Mouse (Mus musculus) heart, embryonic 13.5 days (tissue): ENCODE results near the gene Nxf1. TPM values are rescaled to one million over a fixed set of nuclear protein-coding genes. Genes with fewer than 3 reads are reported as not detected.

Experiments
- ATAC-seq: fragments of 200-750 bp; cut with Nextera tagmentation; 2 replicates; pipeline ENCODE4 v1.8.0; 2017; ENCODE audit warnings: moderate TSS enrichment; ENCODE audit not compliant: insufficient number of reproducible peaks, low FRiP score, low TSS enrichment; ENCODE audit errors: extremely low read depth
- H3K27ac ChIP-seq: fragments of 300-500 bp; sonication (generic); replicated peaks from 2 replicates; pipeline ENCODE4 v1.5.1; 2015; ENCODE audit warnings: moderate library complexity, mild to moderate bottlenecking, inconsistent platforms
- H3K27me3 ChIP-seq: fragments of 300-500 bp; sonication (generic); replicated peaks from 2 replicates; pipeline ENCODE4 v1.6.1; 2015; ENCODE audit warnings: mild to moderate bottlenecking, inconsistent platforms
- H3K36me3 ChIP-seq: fragments of 300-500 bp; sonication (generic); 2 replicates; pipeline ENCODE4 v1.6.1; 2015; ENCODE audit warnings: mild to moderate bottlenecking, inconsistent platforms
- H3K4me1 ChIP-seq: fragments of 300-500 bp; sonication (generic); 2 replicates; pipeline ENCODE4 v1.6.1; 2015; ENCODE audit warnings: inconsistent platforms
- H3K4me2 ChIP-seq: fragments of 300-500 bp; sonication (generic); 2 replicates; pipeline ENCODE4 v1.6.1; 2015; ENCODE audit warnings: inconsistent platforms, mild to moderate bottlenecking, moderate library complexity
- H3K4me3 ChIP-seq: fragments of 300-500 bp; sonication (generic); 2 replicates; pipeline ENCODE4 v1.5.1; 2015; ENCODE audit warnings: moderate library complexity, mild to moderate bottlenecking, inconsistent platforms
- H3K9ac ChIP-seq: fragments of 300-500 bp; sonication (generic); 2 replicates; pipeline ENCODE4 v1.6.1; 2015; ENCODE audit warnings: inconsistent platforms, mild to moderate bottlenecking, moderate library complexity
- H3K9me3 ChIP-seq: fragments of 300-500 bp; sonication (generic); 2 replicates; pipeline ENCODE4 v1.6.1; 2016; ENCODE audit warnings: inconsistent platforms
- WGBS: fragments of 180-500 bp; shearing (Covaris S2); methylation state at CpG from one replicate; pipeline ENCODE4 v1.1.7; 2015; ENCODE audit warnings: mixed read lengths; 5-methylcytosine and 5-hydroxymethylcytosine counted together
- polyA plus RNA-seq: library from polyadenylated mRNA; unstranded; fragments of >200 nt; fragmentation: Nextera tagmentation; extraction: Ambion mirVana; gene quantifications from 2 replicates; pipeline ENCODE4 v1.2.1, GENCODE M21; 2015

Nxf1 gene
- polyA plus RNA-seq, 1 experiment from 2014 or later, result 123 TPM

- peaks cover 67% of the 10 kb centered on the region for H3K36me3 ChIP-seq
- no peaks in the 10 kb centered on the region for H3K27me3 ChIP-seq
- peak overlapping the region; percentile 93 for H3K9ac ChIP-seq
- peak overlapping the region; percentile 83 for H3K4me3 ChIP-seq
- H3K4me2 ChIP-seq, result peak overlapping the region; percentile 92
- 56% methylated on average over 5 of the region's 5 CpGs for WGBS
- peak overlapping the region; percentile 98 for H3K27ac ChIP-seq
- ATAC-seq, result no peak
- H3K9me3 ChIP-seq, result no peaks in the 10 kb centered on the region
- H3K4me1 ChIP-seq, result peaks cover 38% of the 10 kb centered on the region
Observed at GRCm38 (mm10) chr19:8772996-8773395, 16.1 kb downstream of the Nxf1 start.

- Histone ChIP-seq H3K36me3 (peaks cover 67% of the 10 kb centered on the region), H3K4me1 (peaks cover 38% of the 10 kb centered on the region), H3K9ac (peak overlapping the region; percentile 93), H3K4me2 (peak overlapping the region; percentile 92), H3K27ac (peak overlapping the region; percentile 98), H3K27me3 (no peaks in the 10 kb centered on the region), H3K9me3 (no peaks in the 10 kb centered on the region), H3K4me3 (peak overlapping the region; percentile 83)
- WGBS, result 45% methylated on average over 6 of the region's 6 CpGs
- no peak for ATAC-seq
Observed at GRCm38 (mm10) chr19:8773409-8773808, 16.5 kb downstream of the Nxf1 start.

GRCm38 (mm10) chr19:8774086-8774835, 17.4 kb downstream of the Nxf1 start, which contains the start of gene Tmem179b:
Tmem179b (minus strand) TSS chr19:8774467.
- Histone ChIP-seq H3K27me3 (no peaks in the 10 kb centered on the region), H3K27ac (peak within 1 kb of the TSS; percentile 98), H3K9me3 (no peaks in the 10 kb centered on the region), H3K4me3 (peak within 1 kb of the TSS; percentile 83), H3K36me3 (peaks cover 67% of the 10 kb centered on the region), H3K4me2 (peak within 1 kb of the TSS; percentile 92), H3K9ac (peak within 1 kb of the TSS; percentile 93), H3K4me1 (peaks cover 38% of the 10 kb centered on the region)
- WGBS, result under 1% methylated on average over 53 of the region's 68 CpGs
- peak; percentile 87 for ATAC-seq

- Histone ChIP-seq H3K36me3 (peaks cover 64% of the 10 kb centered on the region), H3K9ac (peak overlapping the region; percentile 93), H3K9me3 (no peaks in the 10 kb centered on the region), H3K27me3 (no peaks in the 10 kb centered on the region), H3K27ac (peak overlapping the region; percentile 98), H3K4me2 (peak overlapping the region; percentile 92), H3K4me3 (peak overlapping the region; percentile 83), H3K4me1 (peaks cover 38% of the 10 kb centered on the region)
- WGBS, result 3% methylated on average over 20 of the region's 20 CpGs
- ATAC-seq, result no peak
Observed at GRCm38 (mm10) chr19:8774951-8775421, 18.1 kb downstream of the Nxf1 start.

- peak within 1 kb of the TSS; percentile 83 for H3K27ac ChIP-seq
- H3K4me1 ChIP-seq, result peaks cover 13% of the 10 kb centered on the region
- peak; percentile 96 for ATAC-seq
- no peaks in the 10 kb centered on the region for H3K27me3 ChIP-seq
- H3K9ac ChIP-seq, result peak within 1 kb of the TSS; percentile 89
- H3K9me3 ChIP-seq, result no peaks in the 10 kb centered on the region
- peak within 1 kb of the TSS; percentile 81 for H3K4me2 ChIP-seq
- 1% methylated on average over 32 of the region's 32 CpGs for WGBS
- H3K36me3 ChIP-seq, result peaks cover 36% of the 10 kb centered on the region
- peak within 1 kb of the TSS; percentile 81 for H3K4me3 ChIP-seq
Observed at GRCm38 (mm10) chr19:8786008-8786781, 29.3 kb downstream of the Nxf1 start, which contains the start of gene Taf6l. Taf6l (minus strand) TSS chr19:8786417.

GRCm38 (mm10) chr19:8788521-8788920, 31.6 kb downstream of the Nxf1 start:
- no peak for ATAC-seq
- WGBS, result 30% methylated on average over 3 of the region's 3 CpGs
- H3K9me3 ChIP-seq, result no peaks in the 10 kb centered on the region
- H3K36me3 ChIP-seq, result peaks cover 33% of the 10 kb centered on the region
- H3K4me2 ChIP-seq, result no peak overlapping the region
- no peak overlapping the region for H3K27ac ChIP-seq
- H3K4me1 ChIP-seq, result peaks cover 13% of the 10 kb centered on the region
- H3K27me3 ChIP-seq, result no peaks in the 10 kb centered on the region
- no peak overlapping the region for H3K4me3 ChIP-seq
- no peak overlapping the region for H3K9ac ChIP-seq

GRCm38 (mm10) chr19:8789171-8789570, 32.3 kb downstream of the Nxf1 start:
- Histone ChIP-seq H3K4me2 (no peak overlapping the region), H3K27me3 (no peaks in the 10 kb centered on the region), H3K9me3 (no peaks in the 10 kb centered on the region), H3K9ac (no peak overlapping the region), H3K4me3 (no peak overlapping the region), H3K4me1 (peaks cover 13% of the 10 kb centered on the region), H3K36me3 (peaks cover 34% of the 10 kb centered on the region), H3K27ac (no peak overlapping the region)
- 74% methylated on average over 1 of the region's 1 CpGs for WGBS
- ATAC-seq, result no peak

- 74% methylated on average over 7 of the region's 7 CpGs for WGBS
- H3K27me3 ChIP-seq, result no peaks in the 10 kb centered on the region
- no peak overlapping the region for H3K4me2 ChIP-seq
- H3K27ac ChIP-seq, result no peak overlapping the region
- peaks cover 8% of the 10 kb centered on the region for H3K4me1 ChIP-seq
- no peaks in the 10 kb centered on the region for H3K9me3 ChIP-seq
- no peak overlapping the region for H3K4me3 ChIP-seq
- ATAC-seq, result no peak
- H3K9ac ChIP-seq, result no peak overlapping the region
- H3K36me3 ChIP-seq, result peaks cover 41% of the 10 kb centered on the region
Observed at GRCm38 (mm10) chr19:8790171-8790570, 33.3 kb downstream of the Nxf1 start.

- H3K27ac ChIP-seq, result peak within 1 kb of the TSS; percentile 80
- H3K9me3 ChIP-seq, result no peaks in the 10 kb centered on the region
- ATAC-seq, result peak; percentile 69; the same call in 1 of the 2 replicates
- peaks cover 22% of the 10 kb centered on the region for H3K4me1 ChIP-seq
- peak within 1 kb of the TSS; percentile 94 for H3K9ac ChIP-seq
- H3K4me2 ChIP-seq, result peak within 1 kb of the TSS; percentile 96
- H3K27me3 ChIP-seq, result no peaks in the 10 kb centered on the region
- WGBS, result 1% methylated on average over 25 of the region's 25 CpGs
- H3K4me3 ChIP-seq, result peak within 1 kb of the TSS; percentile 93
- peaks cover 32% of the 10 kb centered on the region for H3K36me3 ChIP-seq
Observed at GRCm38 (mm10) chr19:8798264-8798946, 41.5 kb downstream of the Nxf1 start, which contains the start of gene Polr2g. Polr2g (minus strand) TSS chr19:8798577.

- Histone ChIP-seq H3K4me3 (peak overlapping the region; percentile 93; the same call in 1 of the 2 replicates), H3K9me3 (no peaks in the 10 kb centered on the region), H3K27me3 (no peaks in the 10 kb centered on the region), H3K36me3 (peaks cover 28% of the 10 kb centered on the region), H3K27ac (no peak overlapping the region), H3K4me2 (peak overlapping the region; percentile 96), H3K9ac (peak overlapping the region; percentile 94; the same call in 1 of the 2 replicates), H3K4me1 (peaks cover 22% of the 10 kb centered on the region)
- ATAC-seq, result no peak
Observed at GRCm38 (mm10) chr19:8798947-8799315, 42.1 kb downstream of the Nxf1 start.
